Mouse (Mus musculus) liver, embryonic 14.5 days (tissue): ENCODE results near the gene 1700003E16Rik.

ENCODE experiments used
- CTCF ChIP-seq: IDR thresholded peaks from 2 replicates; pipeline ENCODE4 v1.5.1; 2016; ENCODE audit warnings: antibody characterized with exemption, low read depth, control low read depth
- EP300 ChIP-seq: IDR thresholded peaks from 2 replicates; pipeline ENCODE4 v1.6.1; 2016; ENCODE audit warnings: antibody characterized with exemption, low read depth

- TF ChIP-seq CTCF (0 out of 2 replicates have a peak, but pooled peaks have one; percentile 2), EP300 (no peak)
Measured at GRCm38 (mm10) chr6:83115682-83116372, 40.4 kb upstream of the 1700003E16Rik start.
